Mouse (Mus musculus): ENCODE results near the gene Sept12. TPM values are rescaled to one million over a fixed set of nuclear protein-coding genes. Genes with fewer than 3 reads are reported as not detected.
A peak's percentile ranks its signal among the peaks of the same experiment; 100 is the strongest.

The Sept12 gene
- polyA plus RNA-seq, 1 experiment: not detected

DNA sequence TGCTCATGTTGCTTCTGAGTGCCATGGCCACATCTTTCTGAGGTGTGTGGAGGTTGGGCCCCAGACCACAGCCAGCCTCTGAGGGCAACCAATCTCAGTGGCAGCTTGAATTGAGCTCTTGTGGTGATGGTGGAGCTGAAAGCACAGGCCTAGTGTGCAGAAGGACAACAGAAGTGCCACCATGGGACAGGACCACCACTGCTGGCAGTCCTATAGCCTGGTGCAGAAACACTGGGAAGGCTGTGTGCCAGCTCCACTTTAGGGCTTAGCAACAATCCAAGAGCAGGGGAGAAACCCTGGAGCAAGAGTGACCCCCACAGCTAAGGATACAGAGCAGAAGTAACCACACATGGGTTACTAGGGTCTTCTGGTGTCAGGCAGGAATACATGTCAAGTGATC lies 56.6 kb downstream of the Sept12 start:
- Histone ChIP-seq H3K27ac (ENCODE audit: insufficient read depth, low read length) (no peak overlapping the region), H3K4me1 (ENCODE audit: control insufficient read depth, insufficient read depth, low read length) (peaks cover 7% of the 10 kb centered on the region; the same call in 1 of the 2 replicates), H3K4me3 (replicated peaks; ENCODE audit: insufficient read depth, low read depth, low read length) (no peak overlapping the region), H3K27me3 (ENCODE audit: control insufficient read depth, insufficient read depth, low read length) (no peaks in the 10 kb centered on the region)
- TF ChIP-seq CTCF (IDR thresholded peaks at IDR 0.05; ENCODE audit: borderline replicate concordance, insufficient read depth, low read depth, low read length) (no peak), POLR2A (IDR thresholded peaks at IDR 0.05; ENCODE audit: borderline replicate concordance, insufficient read depth, low read length) (no peak)
- DNase-seq: no peak

DNA sequence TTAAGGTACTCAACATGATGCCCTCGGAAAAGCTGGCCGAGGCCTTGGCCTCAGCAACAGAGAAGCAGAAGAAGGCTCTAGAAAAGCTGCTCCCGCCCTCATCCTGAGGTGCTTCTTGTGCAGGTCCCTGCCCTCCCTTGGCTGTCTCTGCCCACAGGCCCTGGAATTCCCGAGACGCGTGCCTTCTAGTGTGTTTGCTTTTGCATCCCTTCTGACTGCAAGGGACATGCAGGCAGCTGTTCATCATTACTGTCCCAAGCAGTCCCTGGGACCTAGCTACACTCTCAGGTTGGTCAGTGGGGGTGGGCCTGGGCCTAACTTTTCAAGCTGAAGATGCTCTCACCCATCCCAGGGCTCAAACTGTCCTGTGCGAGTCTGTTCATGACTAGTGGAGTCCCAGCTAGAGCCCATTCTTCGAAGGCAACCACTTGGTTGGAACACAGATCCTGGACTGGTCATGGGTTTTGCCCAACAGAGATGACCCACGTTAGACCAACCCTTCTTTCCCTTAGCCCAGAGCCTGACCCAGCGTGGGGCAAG lies 57.3 kb downstream of the Sept12 start:
- Histone ChIP-seq H3K27ac (ENCODE audit: insufficient read depth, low read length) (no peak overlapping the region), H3K27me3 (ENCODE audit: control insufficient read depth, insufficient read depth, low read length) (no peaks in the 10 kb centered on the region), H3K4me3 (replicated peaks; ENCODE audit: insufficient read depth, low read depth, low read length) (peak overlapping the region; percentile 14), H3K4me1 (ENCODE audit: control insufficient read depth, insufficient read depth, low read length) (peaks cover 10% of the 10 kb centered on the region; the same call in 1 of the 2 replicates)
- no peak for TF ChIP-seq POLR2A (IDR thresholded peaks at IDR 0.05; ENCODE audit: borderline replicate concordance, insufficient read depth, low read length)
- TF ChIP-seq CTCF (IDR thresholded peaks at IDR 0.05; ENCODE audit: borderline replicate concordance, insufficient read depth, low read depth, low read length): no peak
- WGBS: 87% methylated on average over 10 of the region's 10 CpGs
- DNase-seq: no peak

DNA sequence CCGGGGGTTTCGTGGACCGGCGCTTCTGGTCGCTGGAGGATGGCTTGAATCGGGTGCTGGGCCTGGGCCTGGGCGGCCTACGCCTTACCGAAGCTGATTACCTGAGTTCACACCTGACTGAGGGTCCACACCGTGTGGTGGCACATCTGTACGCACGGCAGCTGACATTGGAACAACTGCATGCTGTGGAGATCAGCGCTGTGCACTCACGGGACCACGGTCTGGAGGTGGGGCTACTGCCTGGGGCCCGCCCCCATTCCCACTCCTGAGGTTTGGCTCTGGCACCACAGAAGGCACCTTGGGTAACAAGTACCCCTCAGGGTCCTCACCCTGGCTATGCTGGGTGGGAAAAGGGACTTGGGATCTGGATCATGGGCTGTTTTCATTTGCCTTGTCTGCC lies 58.2 kb downstream of the Sept12 start:
- no peaks in the 10 kb centered on the region for H3K27me3 ChIP-seq (ENCODE audit: control insufficient read depth, insufficient read depth, low read length)
- H3K4me1 ChIP-seq (ENCODE audit: control insufficient read depth, insufficient read depth, low read length): peaks cover 11% of the 10 kb centered on the region; the same call in 1 of the 2 replicates
- WGBS: under 1% methylated on average over 16 of the region's 16 CpGs
- TF ChIP-seq CTCF (IDR thresholded peaks at IDR 0.05; ENCODE audit: borderline replicate concordance, insufficient read depth, low read depth, low read length): no peak
- no peak for TF ChIP-seq POLR2A (IDR thresholded peaks at IDR 0.05; ENCODE audit: borderline replicate concordance, insufficient read depth, low read length)
- peak overlapping the region; percentile 87 for H3K4me3 ChIP-seq (replicated peaks; ENCODE audit: insufficient read depth, low read depth, low read length)
- peak overlapping the region; percentile 37 for H3K27ac ChIP-seq (ENCODE audit: insufficient read depth, low read length)
- no peak for DNase-seq

DNA sequence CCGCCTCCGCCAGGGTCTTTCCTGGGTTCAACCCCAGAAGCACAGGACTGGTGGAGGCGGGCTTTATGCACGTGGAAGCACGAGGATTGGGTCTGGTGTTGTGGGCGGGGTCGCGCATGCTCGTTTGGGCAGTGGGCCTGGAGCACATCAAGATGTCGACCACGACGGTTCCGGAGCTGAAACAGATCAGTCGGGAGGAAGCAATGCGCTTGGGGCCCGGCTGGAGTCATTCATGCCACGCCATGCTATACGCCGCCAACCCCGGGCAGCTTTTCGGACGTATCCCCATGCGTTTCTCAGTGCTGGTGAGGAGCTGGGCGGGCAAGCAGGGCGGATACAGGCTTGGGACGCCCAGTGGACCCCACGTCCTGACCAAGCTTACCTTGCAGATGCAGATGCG lies 58.7 kb downstream of the Sept12 start:
- WGBS: 0% methylated on average over 28 of the region's 28 CpGs
- peaks cover 11% of the 10 kb centered on the region; the same call in 1 of the 2 replicates for H3K4me1 ChIP-seq (ENCODE audit: control insufficient read depth, insufficient read depth, low read length)
- no peaks in the 10 kb centered on the region for H3K27me3 ChIP-seq (ENCODE audit: control insufficient read depth, insufficient read depth, low read length)
- peak; percentile 97 for TF ChIP-seq POLR2A (IDR thresholded peaks at IDR 0.05; ENCODE audit: borderline replicate concordance, insufficient read depth, low read length)
- no peak for TF ChIP-seq CTCF (IDR thresholded peaks at IDR 0.05; ENCODE audit: borderline replicate concordance, insufficient read depth, low read depth, low read length)
- DNase-seq: peak; percentile 94 to 95
- H3K27ac ChIP-seq (ENCODE audit: insufficient read depth, low read length): peak overlapping the region; percentile 37
- H3K4me3 ChIP-seq (replicated peaks; ENCODE audit: insufficient read depth, low read depth, low read length): peak overlapping the region; percentile 87

DNA sequence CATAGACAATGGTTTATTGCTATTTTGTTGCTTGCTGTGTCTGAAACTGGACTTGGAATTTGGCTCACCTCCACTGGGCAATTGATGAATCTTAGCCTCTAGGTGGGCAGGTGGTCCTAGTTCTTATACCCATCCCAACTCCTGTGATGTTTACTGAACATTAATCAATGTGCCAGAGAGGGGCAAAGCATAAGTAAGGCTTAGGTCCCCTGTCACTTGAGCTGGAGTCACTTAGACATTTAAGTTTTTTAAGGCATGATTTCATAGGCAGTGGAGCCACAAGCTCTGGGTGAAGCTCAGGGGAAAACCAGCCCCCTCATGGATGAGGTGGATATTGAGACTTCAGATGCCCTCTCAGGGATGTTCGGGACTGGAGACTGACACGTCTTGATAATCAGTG lies 59.2 kb downstream of the Sept12 start, which contains the start of gene Nudt16l1:
Gene Nudt16l1, plus strand, starts transcription at position 301 of the 400 bp plus-strand sequence.
- Histone ChIP-seq H3K4me1 (ENCODE audit: control insufficient read depth, insufficient read depth, low read length) (peaks cover 11% of the 10 kb centered on the region; the same call in 1 of the 2 replicates), H3K27me3 (ENCODE audit: control insufficient read depth, insufficient read depth, low read length) (no peaks in the 10 kb centered on the region), H3K27ac (ENCODE audit: insufficient read depth, low read length) (peak within 1 kb of the TSS; percentile 37), H3K4me3 (replicated peaks; ENCODE audit: insufficient read depth, low read depth, low read length) (peak within 1 kb of the TSS; percentile 87)
- no peak for TF ChIP-seq POLR2A (IDR thresholded peaks at IDR 0.05; ENCODE audit: borderline replicate concordance, insufficient read depth, low read length)
- no peak for TF ChIP-seq CTCF (IDR thresholded peaks at IDR 0.05; ENCODE audit: borderline replicate concordance, insufficient read depth, low read depth, low read length)
- no peak for DNase-seq
- WGBS: 2% methylated on average over 2 of the region's 2 CpGs

DNA sequence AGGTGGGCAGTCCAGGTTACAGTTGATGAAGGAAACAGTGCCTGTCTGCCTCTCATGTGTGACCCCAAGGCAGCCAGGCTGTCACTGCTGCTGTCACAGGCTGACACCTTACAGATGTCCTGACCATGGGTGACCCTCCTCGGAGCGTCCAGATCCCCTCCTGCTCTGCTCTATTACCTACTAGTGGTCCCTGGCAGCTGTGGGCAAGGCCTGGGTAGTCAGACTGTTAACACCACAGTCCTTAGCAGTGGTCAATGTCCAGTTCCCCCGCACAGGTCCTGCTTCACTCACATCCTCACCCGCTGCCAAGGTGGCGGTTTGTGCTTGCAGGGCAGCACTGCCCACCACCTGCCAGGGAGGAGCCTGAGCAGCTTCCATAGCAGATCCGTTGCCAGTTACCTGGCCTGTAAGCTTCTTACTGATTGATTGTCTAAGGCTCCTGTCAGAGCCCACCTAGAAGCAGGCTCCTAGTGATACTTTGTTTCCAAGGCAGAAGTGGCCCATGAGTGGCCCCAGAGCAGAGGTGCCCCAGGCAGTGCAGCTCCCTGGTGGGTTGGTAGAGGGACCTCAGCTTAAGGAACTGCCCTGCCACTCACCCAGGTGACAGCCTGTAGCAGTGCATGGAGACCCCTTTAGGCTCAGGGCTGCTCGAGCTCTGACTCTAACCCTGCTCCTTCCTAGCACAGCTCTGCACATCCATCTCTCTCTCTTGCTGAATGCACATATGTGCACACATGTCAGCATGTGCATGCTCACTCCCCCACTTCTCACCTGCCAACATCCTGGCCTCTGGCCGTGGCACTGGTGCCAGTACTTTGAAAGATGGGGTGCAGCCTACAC lies 60.1 kb downstream of the Sept12 start:
- Histone ChIP-seq H3K27ac (ENCODE audit: insufficient read depth, low read length) (no peak overlapping the region), H3K4me3 (replicated peaks; ENCODE audit: insufficient read depth, low read depth, low read length) (no peak overlapping the region)
- 83% methylated on average over 8 of the region's 8 CpGs for WGBS

More for the DNA sequence above, 60.1 kb downstream of the Sept12 start:
- Histone ChIP-seq H3K27me3 (ENCODE audit: control insufficient read depth, insufficient read depth, low read length) (no peaks in the 10 kb centered on the region), H3K4me1 (ENCODE audit: control insufficient read depth, insufficient read depth, low read length) (peaks cover 11% of the 10 kb centered on the region; the same call in 1 of the 2 replicates)
- no peak for TF ChIP-seq CTCF (IDR thresholded peaks at IDR 0.05; ENCODE audit: borderline replicate concordance, insufficient read depth, low read depth, low read length)
- no peak for TF ChIP-seq POLR2A (IDR thresholded peaks at IDR 0.05; ENCODE audit: borderline replicate concordance, insufficient read depth, low read length)
- no peak for DNase-seq

Other genes with a start within 250 kb of the Sept12 start
- gene Cdip1, start 207.6 kb downstream of the Sept12 start, polyA plus RNA-seq (2012; rRNA removed): 251 and 263 TPM in 2 replicates
- gene 4930562C15Rik, start 162.4 kb downstream of the Sept12 start, polyA plus RNA-seq (2012; rRNA removed): 0.08 TPM in 1 of 2 replicates, not detected in the other
- 57.9 and 63.5 TPM in 2 replicates for gene Ubald1, start 117.5 kb downstream of the Sept12 start, polyA plus RNA-seq (2012; rRNA removed)
- gene Mgrn1, start 111.6 kb downstream of the Sept12 start, polyA plus RNA-seq (2012; rRNA removed): 243 and 248 TPM in 2 replicates
- 102 and 104 TPM in 2 replicates for gene Nudt16l1, start 59.1 kb downstream of the Sept12 start, polyA plus RNA-seq (2012; rRNA removed)
- 104 and 112 TPM in 2 replicates for gene Anks3, start 33.6 kb downstream of the Sept12 start, polyA plus RNA-seq (2012; rRNA removed)
- 1.00 and 2.5 TPM in 2 replicates for gene Smim22, start 9.4 kb upstream of the Sept12 start, polyA plus RNA-seq (2012; rRNA removed)
- gene Rogdi, start 15.7 kb upstream of the Sept12 start, polyA plus RNA-seq (2012; rRNA removed): 274 and 294 TPM in 2 replicates
- gene Glyr1, start 52.0 kb upstream of the Sept12 start, polyA plus RNA-seq (2012; rRNA removed): 139 and 146 TPM in 2 replicates
- gene Ubn1, start 52.2 kb upstream of the Sept12 start, polyA plus RNA-seq (2012; rRNA removed): 28.1 and 30.2 TPM in 2 replicates
- gene Ppl, start 134.6 kb upstream of the Sept12 start, polyA plus RNA-seq (2012; rRNA removed): 0.87 and 0.88 TPM in 2 replicates
- 19.6 and 25.4 TPM in 2 replicates for gene Sec14l5, start 149.3 kb upstream of the Sept12 start, polyA plus RNA-seq (2012; rRNA removed)
- 21.1 and 21.3 TPM in 2 replicates for gene Nagpa, start 206.2 kb upstream of the Sept12 start, polyA plus RNA-seq (2012; rRNA removed)
- 5.5 and 6.1 TPM in 2 replicates for gene AU021092, start 224.4 kb upstream of the Sept12 start, polyA plus RNA-seq (2012; rRNA removed)
- gene Alg1, start 235.8 kb upstream of the Sept12 start, polyA plus RNA-seq (2012; rRNA removed): 65.3 and 70.6 TPM in 2 replicates

Data from cerebellum, adult 2 months (tissue).